Mouse (Mus musculus) embryonic facial prominence, embryonic 15.5 days (tissue): Measurements from ENCODE around the gene Sorcs2. TPM values are rescaled to one million over a fixed set of nuclear protein-coding genes. Genes with fewer than 3 reads are reported as not detected.

Experiments used
- ATAC-seq: fragments of 200-750 bp; cut with Nextera tagmentation; 2 replicates; pipeline ENCODE4 v1.8.0; 2017; ENCODE audit warnings: low read depth, moderate TSS enrichment; ENCODE audit not compliant: insufficient number of reproducible peaks, low FRiP score, low TSS enrichment
- H3K27ac ChIP-seq: fragments of 300-500 bp; sonication (generic); replicated peaks from 2 replicates; pipeline ENCODE4 v1.5.1; 2015; ENCODE audit warnings: mild to moderate bottlenecking, inconsistent platforms
- H3K27me3 ChIP-seq: fragments of 300-500 bp; sonication (generic); 2 replicates; pipeline ENCODE4 v1.6.1; 2015; ENCODE audit warnings: inconsistent platforms
- H3K36me3 ChIP-seq: fragments of 300-500 bp; sonication (generic); 2 replicates; pipeline ENCODE4 v1.6.1; 2015; ENCODE audit warnings: mild to moderate bottlenecking, inconsistent platforms
- H3K4me1 ChIP-seq: fragments of 300-500 bp; sonication (generic); 2 replicates; pipeline ENCODE4 v1.6.1; 2015; ENCODE audit warnings: inconsistent platforms
- H3K4me2 ChIP-seq: fragments of 300-500 bp; sonication (generic); replicated peaks from 2 replicates; pipeline ENCODE4 v1.6.1; 2015; ENCODE audit warnings: mild to moderate bottlenecking, inconsistent platforms
- H3K4me3 ChIP-seq: fragments of 300-500 bp; sonication (generic); replicated peaks from 2 replicates; pipeline ENCODE4 v1.5.1; 2015; ENCODE audit warnings: mild to moderate bottlenecking, inconsistent platforms
- H3K9ac ChIP-seq: fragments of 300-500 bp; sonication (generic); 2 replicates; pipeline ENCODE4 v1.6.1; 2015; ENCODE audit warnings: inconsistent platforms
- H3K9me3 ChIP-seq: fragments of 300-500 bp; sonication (generic); replicated peaks from 2 replicates; pipeline ENCODE4 v1.6.1; 2016; ENCODE audit warnings: inconsistent platforms
- WGBS: fragments of 180-500 bp; shearing (Covaris S2); methylation state at CpG from one replicate; pipeline ENCODE4 v1.1.7; 2015; 5-methylcytosine and 5-hydroxymethylcytosine counted together
- polyA plus RNA-seq: library from polyadenylated mRNA; unstranded; fragments of >200 nt; fragmentation: Nextera tagmentation; extraction: Ambion mirVana; gene quantifications from 2 replicates; pipeline ENCODE4 v1.2.1, GENCODE M21; 2015

Gene Sorcs2
- polyA plus RNA-seq, 1 experiment from 2014 or later = 25.3 TPM

- Histone ChIP-seq H3K4me2 (no peak overlapping the region), H3K27me3 (no peaks in the 10 kb centered on the region), H3K4me1 (peaks cover 34% of the 10 kb centered on the region), H3K9ac (no peak overlapping the region), H3K9me3 (no peaks in the 10 kb centered on the region), H3K36me3 (no peaks in the 10 kb centered on the region), H3K4me3 (no peak overlapping the region), H3K27ac (peak overlapping the region; percentile 12; the same call in 1 of the 2 replicates)
- WGBS = 30% methylated on average over 9 of the region's 9 CpGs
- peak; percentile 56; the same call in 1 of the 2 replicates for ATAC-seq
Measured at GRCm38 (mm10) chr5:36324140-36324572, 73.8 kb downstream of the Sorcs2 start.

- Histone ChIP-seq H3K9me3 (no peaks in the 10 kb centered on the region), H3K9ac (no peak overlapping the region), H3K4me3 (no peak overlapping the region), H3K4me1 (peaks cover 34% of the 10 kb centered on the region), H3K36me3 (no peaks in the 10 kb centered on the region), H3K27me3 (no peaks in the 10 kb centered on the region), H3K4me2 (no peak overlapping the region), H3K27ac (peak overlapping the region; percentile 12; the same call in 1 of the 2 replicates)
- peak; percentile 69 for ATAC-seq
- 0% methylated on average over 2 of the region's 2 CpGs for WGBS
Measured at GRCm38 (mm10) chr5:36323526-36323925, 74.4 kb downstream of the Sorcs2 start.

- H3K9me3 ChIP-seq = no peaks in the 10 kb centered on the region
- H3K4me3 ChIP-seq = no peak overlapping the region
- no peak overlapping the region for H3K27ac ChIP-seq
- no peak overlapping the region for H3K4me2 ChIP-seq
- H3K4me1 ChIP-seq = peaks cover 34% of the 10 kb centered on the region
- WGBS = 48% methylated on average over 8 of the region's 8 CpGs
- no peak overlapping the region for H3K9ac ChIP-seq
- no peaks in the 10 kb centered on the region for H3K27me3 ChIP-seq
- ATAC-seq = no peak
- H3K36me3 ChIP-seq = no peaks in the 10 kb centered on the region
Measured at GRCm38 (mm10) chr5:36321581-36321980, 76.4 kb downstream of the Sorcs2 start.

DNA sequence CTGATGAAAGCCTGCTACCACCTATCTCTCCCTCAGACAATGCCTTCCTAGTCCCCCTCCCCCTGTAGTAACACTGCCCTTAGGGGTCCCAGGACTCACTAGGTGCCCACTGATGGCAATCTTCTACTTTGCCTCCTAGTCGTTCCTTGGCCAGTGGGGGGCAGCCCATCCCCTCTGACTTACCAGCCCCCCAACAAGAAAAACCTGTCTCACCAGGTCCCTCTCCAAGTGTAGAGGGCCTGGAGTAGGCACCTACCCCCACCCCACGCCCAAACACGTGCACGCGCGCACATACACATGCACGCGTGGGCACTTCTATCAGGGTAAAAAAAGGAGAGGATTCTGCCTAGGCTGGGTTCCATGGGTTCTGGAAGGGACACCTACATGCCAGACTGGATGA, 77.3 kb downstream of the Sorcs2 start:
- no peak for ATAC-seq

DNA sequence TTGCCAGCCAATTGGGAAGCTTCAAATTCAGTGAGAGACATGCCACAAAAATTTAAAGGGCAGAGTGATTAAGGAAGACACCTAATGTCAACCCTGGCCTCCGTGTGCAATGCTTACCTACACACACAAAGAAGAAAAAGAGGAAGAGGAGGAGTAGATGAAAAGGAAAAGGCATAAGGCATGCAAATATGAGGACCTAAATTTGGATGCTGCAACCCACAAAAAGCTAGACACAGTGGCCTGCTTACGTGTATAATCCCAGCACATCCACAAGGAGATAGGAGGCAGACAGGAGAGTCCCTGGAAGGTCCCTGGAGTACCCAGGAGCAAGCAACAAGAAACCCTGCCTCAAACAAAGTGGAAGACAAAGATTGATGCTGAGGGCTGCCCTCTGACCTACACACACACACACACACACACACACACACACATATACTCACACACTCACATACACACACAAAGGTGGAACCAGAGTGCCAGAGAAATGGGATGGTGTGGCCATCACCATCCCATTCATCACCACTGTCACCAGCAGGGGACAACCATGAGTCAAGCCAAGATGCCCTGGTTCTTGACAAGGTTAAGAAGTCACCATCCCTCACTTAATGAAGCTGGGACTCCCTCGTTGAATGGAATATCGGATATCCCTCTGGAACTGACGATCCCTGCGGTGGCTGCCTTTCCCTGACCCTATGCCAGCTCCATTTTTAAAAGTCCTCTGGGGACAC, 80.1 kb downstream of the Sorcs2 start:
- H3K27ac ChIP-seq = no peak overlapping the region
- no peaks in the 10 kb centered on the region for H3K9me3 ChIP-seq
- H3K4me1 ChIP-seq = peaks cover 34% of the 10 kb centered on the region
- H3K27me3 ChIP-seq = no peaks in the 10 kb centered on the region
- 41% methylated on average over 6 of the region's 6 CpGs for WGBS
- no peak overlapping the region for H3K4me3 ChIP-seq
- no peak overlapping the region for H3K4me2 ChIP-seq
- ATAC-seq = no peak
- no peak overlapping the region for H3K9ac ChIP-seq
- H3K36me3 ChIP-seq = no peaks in the 10 kb centered on the region

More for the DNA sequence above, 77.3 kb downstream of the Sorcs2 start:
- H3K27ac ChIP-seq = no peak overlapping the region
- WGBS = 77% methylated on average over 8 of the region's 8 CpGs
- no peak overlapping the region for H3K9ac ChIP-seq
- no peaks in the 10 kb centered on the region for H3K36me3 ChIP-seq
- H3K9me3 ChIP-seq = no peaks in the 10 kb centered on the region
- H3K27me3 ChIP-seq = no peaks in the 10 kb centered on the region
- H3K4me2 ChIP-seq = no peak overlapping the region
- peaks cover 34% of the 10 kb centered on the region for H3K4me1 ChIP-seq
- H3K4me3 ChIP-seq = no peak overlapping the region

- H3K9ac ChIP-seq = no peak overlapping the region
- no peak overlapping the region for H3K4me3 ChIP-seq
- no peak overlapping the region for H3K27ac ChIP-seq
- H3K4me1 ChIP-seq = peaks cover 16% of the 10 kb centered on the region
- no peak overlapping the region for H3K4me2 ChIP-seq
- 78% methylated on average over 9 of the region's 9 CpGs for WGBS
- no peaks in the 10 kb centered on the region for H3K36me3 ChIP-seq
- ATAC-seq = no peak
- H3K27me3 ChIP-seq = no peaks in the 10 kb centered on the region
- H3K9me3 ChIP-seq = no peaks in the 10 kb centered on the region
Measured at GRCm38 (mm10) chr5:36315106-36315505, 82.8 kb downstream of the Sorcs2 start.

- Histone ChIP-seq H3K27ac (peak overlapping the region; percentile 41; the same call in 1 of the 2 replicates), H3K9me3 (no peaks in the 10 kb centered on the region), H3K27me3 (no peaks in the 10 kb centered on the region), H3K36me3 (no peaks in the 10 kb centered on the region), H3K4me1 (peaks cover 16% of the 10 kb centered on the region), H3K4me3 (no peak overlapping the region), H3K9ac (no peak overlapping the region), H3K4me2 (peak overlapping the region; percentile 28)
- ATAC-seq = peak; percentile 65
- 19% methylated on average over 16 of the region's 16 CpGs for WGBS
Measured at GRCm38 (mm10) chr5:36313353-36314079, 84.4 kb downstream of the Sorcs2 start.

- ATAC-seq = no peak
- Histone ChIP-seq H3K9ac (no peak overlapping the region), H3K27me3 (no peaks in the 10 kb centered on the region), H3K9me3 (no peaks in the 10 kb centered on the region), H3K36me3 (no peaks in the 10 kb centered on the region), H3K4me1 (peaks cover 16% of the 10 kb centered on the region), H3K4me3 (no peak overlapping the region), H3K4me2 (no peak overlapping the region), H3K27ac (peak overlapping the region; percentile 41; the same call in 1 of the 2 replicates)
- WGBS = 53% methylated on average over 6 of the region's 6 CpGs
Measured at GRCm38 (mm10) chr5:36312926-36313325, 85.0 kb downstream of the Sorcs2 start.

GRCm38 (mm10) chr5:36304299-36304980, 93.5 kb downstream of the Sorcs2 start:
- Histone ChIP-seq H3K27ac (no peak overlapping the region), H3K9ac (no peak overlapping the region), H3K4me3 (no peak overlapping the region), H3K36me3 (no peaks in the 10 kb centered on the region), H3K4me2 (no peak overlapping the region), H3K4me1 (no peaks in the 10 kb centered on the region), H3K9me3 (no peaks in the 10 kb centered on the region), H3K27me3 (no peaks in the 10 kb centered on the region)
- 63% methylated on average over 7 of the region's 7 CpGs for WGBS
- ATAC-seq = no peak

GRCm38 (mm10) chr5:36301166-36301565, 96.8 kb downstream of the Sorcs2 start:
- Histone ChIP-seq H3K36me3 (no peaks in the 10 kb centered on the region), H3K4me3 (no peak overlapping the region), H3K4me1 (no peaks in the 10 kb centered on the region), H3K9ac (no peak overlapping the region), H3K9me3 (no peaks in the 10 kb centered on the region), H3K27ac (no peak overlapping the region), H3K4me2 (no peak overlapping the region), H3K27me3 (no peaks in the 10 kb centered on the region)
- 64% methylated on average over 4 of the region's 4 CpGs for WGBS
- ATAC-seq = peak; percentile 51

DNA sequence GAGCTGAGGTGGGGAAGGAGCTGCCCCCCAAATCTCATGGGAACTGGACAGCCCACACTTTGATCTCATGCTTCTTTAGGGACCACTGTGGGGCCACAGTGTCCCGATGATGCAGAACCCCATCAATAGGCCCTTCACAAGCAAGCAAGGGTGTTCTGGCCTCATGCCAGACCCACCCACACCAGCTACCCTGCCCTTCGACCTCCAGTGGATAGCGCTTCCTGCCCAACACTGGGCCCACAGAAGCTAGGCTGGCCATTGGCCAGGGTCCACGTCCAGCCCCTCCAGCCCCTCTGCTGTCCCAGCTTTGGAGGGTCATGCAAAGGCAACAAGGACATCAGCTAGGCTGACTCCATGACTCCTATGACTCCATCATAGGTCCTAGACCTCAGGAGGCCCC, 99.9 kb downstream of the Sorcs2 start:
- ATAC-seq = no peak
- Histone ChIP-seq H3K9ac (no peak overlapping the region), H3K27ac (no peak overlapping the region), H3K36me3 (no peaks in the 10 kb centered on the region), H3K4me1 (peaks cover 20% of the 10 kb centered on the region), H3K4me3 (no peak overlapping the region), H3K27me3 (no peaks in the 10 kb centered on the region), H3K4me2 (no peak overlapping the region), H3K9me3 (no peaks in the 10 kb centered on the region)
- 88% methylated on average over 4 of the region's 4 CpGs for WGBS
